Mouse (Mus musculus): ENCODE measurements around the gene Mok. TPM values are rescaled to one million over a fixed set of nuclear protein-coding genes. Genes with fewer than 3 reads are reported as not detected.

The Mok gene
- polyA plus RNA-seq, 1 experiment = 0.35 TPM

DNA sequence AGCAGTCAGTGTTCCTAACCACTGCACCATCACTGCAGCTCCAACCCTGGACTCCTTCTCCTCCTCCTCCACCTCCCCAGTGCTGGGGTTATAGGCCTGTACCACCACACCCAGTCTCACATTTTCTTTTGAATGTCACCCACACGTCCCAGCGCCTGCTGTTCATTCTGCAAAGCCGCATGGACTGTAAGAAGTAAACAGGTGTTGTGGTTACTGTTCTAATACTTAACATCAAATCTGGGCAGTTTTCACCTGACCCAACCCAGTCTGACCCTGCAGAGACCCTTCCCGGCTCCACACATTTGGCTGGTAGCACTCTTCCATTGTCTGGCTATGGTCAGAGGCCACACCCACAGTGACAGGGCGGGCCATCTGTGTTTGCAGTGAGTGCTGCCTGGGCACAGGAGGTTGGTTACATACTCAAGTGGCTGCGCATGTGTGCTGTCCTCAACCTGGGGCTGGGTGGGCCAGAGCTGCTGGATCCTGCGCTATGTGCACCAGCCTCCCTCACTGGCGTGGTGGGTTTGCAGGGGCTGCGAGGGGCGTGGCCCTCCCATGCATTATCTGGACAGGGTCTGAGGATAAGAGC is 38.8 kb downstream of the Mok start:
- Histone ChIP-seq H3K27me3 (ENCODE audit: control insufficient read depth, insufficient read depth, low read length) (no peaks in the 10 kb centered on the region), H3K27ac (ENCODE audit: insufficient read depth, low read length) (no peak overlapping the region), H3K36me3 (ENCODE audit: control insufficient read depth, insufficient read depth, low read length) (0 out of 2 replicates have a peak, but pooled peaks cover 1% of the 10 kb centered on the region), H3K4me3 (ENCODE audit: extremely low read depth, insufficient read depth, insufficient read length) (no peak overlapping the region), H3K4me1 (ENCODE audit: control insufficient read depth, insufficient read depth, insufficient read length) (no peaks in the 10 kb centered on the region)
- TF ChIP-seq POLR2A (IDR thresholded peaks at IDR 0.05; ENCODE audit: low read depth, low read length) = no peak
- no peak for TF ChIP-seq CTCF (IDR thresholded peaks at IDR 0.05; ENCODE audit: extremely low read depth, insufficient read depth, insufficient read length, insufficient replicate concordance)
- no peak for DNase-seq (ENCODE audit: low read depth in 1 of 2, low spot score in 2 of 2)
- WGBS = 91% methylated on average over 10 of the region's 10 CpGs

DNA sequence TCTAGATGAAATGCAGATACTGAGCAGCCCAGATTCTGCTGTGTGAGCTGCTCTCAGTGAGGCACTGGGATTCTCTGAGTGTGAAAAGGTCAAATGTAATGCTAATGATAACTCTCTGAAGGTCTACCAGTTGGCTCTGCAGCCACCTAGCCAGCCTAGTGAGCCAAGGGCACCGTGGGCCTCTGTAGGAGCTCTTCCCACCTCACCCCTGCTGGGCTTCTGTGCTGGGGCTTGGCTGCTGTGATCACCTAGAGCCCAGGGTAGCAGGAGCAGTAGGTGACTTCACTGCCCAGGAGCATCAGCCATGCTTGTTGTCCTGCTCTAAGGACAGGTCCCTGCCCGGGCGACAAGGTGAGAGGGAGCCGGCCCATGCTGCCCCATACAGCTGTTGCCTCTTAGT is 41.5 kb downstream of the Mok start:
- no peak overlapping the region for H3K27ac ChIP-seq (ENCODE audit: insufficient read depth, low read length)
- no peak for DNase-seq (ENCODE audit: low read depth in 1 of 2, low spot score in 2 of 2)
- 94% methylated on average over 4 of the region's 4 CpGs for WGBS
- H3K27me3 ChIP-seq (ENCODE audit: control insufficient read depth, insufficient read depth, low read length) = no peaks in the 10 kb centered on the region
- H3K4me3 ChIP-seq (ENCODE audit: extremely low read depth, insufficient read depth, insufficient read length) = no peak overlapping the region
- H3K36me3 ChIP-seq (ENCODE audit: control insufficient read depth, insufficient read depth, low read length) = 0 out of 2 replicates have a peak, but pooled peaks cover under 1% of the 10 kb centered on the region
- TF ChIP-seq POLR2A (IDR thresholded peaks at IDR 0.05; ENCODE audit: low read depth, low read length) (no peak), CTCF (IDR thresholded peaks at IDR 0.05; ENCODE audit: extremely low read depth, insufficient read depth, insufficient read length, insufficient replicate concordance) (no peak)
- H3K4me1 ChIP-seq (ENCODE audit: control insufficient read depth, insufficient read depth, insufficient read length) = no peaks in the 10 kb centered on the region

DNA sequence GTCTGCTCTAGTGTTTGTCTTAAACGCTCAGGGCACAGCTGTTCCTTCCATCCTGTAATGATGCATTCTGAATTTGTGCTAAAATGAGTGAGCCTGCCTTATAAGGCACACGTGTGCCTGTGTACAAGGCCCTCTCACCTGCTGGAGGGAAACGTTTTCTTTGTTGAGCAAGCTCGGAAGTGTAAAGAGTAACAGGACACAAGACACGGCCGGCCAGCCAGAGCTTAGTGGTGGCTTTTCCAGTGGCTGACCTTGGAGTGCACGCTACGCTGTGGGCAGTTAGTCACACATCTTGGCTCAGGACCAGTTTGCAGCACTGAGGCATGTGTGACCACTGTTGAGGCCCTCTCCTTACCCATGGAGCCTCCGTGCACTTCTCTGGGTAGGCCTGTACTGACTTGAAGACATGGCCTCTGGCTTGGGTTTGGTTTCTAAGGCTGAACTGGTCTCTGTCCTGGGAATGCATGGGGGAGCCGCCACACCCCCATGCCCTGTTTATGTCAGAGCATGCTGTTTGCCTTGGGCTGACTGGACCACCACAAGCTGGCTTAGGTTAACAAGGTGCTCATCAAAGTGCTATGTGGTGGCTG is 42.8 kb downstream of the Mok start:
- 92% methylated on average over 10 of the region's 10 CpGs for WGBS
- no peak for TF ChIP-seq CTCF (IDR thresholded peaks at IDR 0.05; ENCODE audit: extremely low read depth, insufficient read depth, insufficient read length, insufficient replicate concordance)
- TF ChIP-seq POLR2A (IDR thresholded peaks at IDR 0.05; ENCODE audit: low read depth, low read length) = no peak
- H3K36me3 ChIP-seq (ENCODE audit: control insufficient read depth, insufficient read depth, low read length) = peaks cover 2% of the 10 kb centered on the region; the same call in 1 of the 2 replicates

DNA sequence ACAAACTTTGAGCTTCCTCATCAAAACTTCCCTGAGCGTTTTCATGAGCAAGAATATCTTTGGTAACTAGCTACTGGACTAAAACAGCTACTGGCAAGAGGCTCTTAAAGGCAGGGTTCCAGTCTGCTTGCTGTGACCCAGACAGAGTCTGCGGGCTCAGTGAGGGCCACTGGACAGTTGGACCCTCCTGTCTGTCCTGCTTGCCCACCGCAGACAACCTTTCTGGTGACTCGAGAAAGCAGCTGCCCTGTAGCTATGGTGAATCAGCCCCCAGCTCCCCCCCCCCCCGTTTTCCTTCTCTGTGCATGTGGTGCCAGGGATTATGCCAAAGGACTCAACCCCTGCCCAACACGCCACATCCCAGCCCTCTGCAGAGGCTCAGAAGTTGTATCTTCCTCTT is 43.5 kb downstream of the Mok start:
- TF ChIP-seq POLR2A (IDR thresholded peaks at IDR 0.05; ENCODE audit: low read depth, low read length) (no peak), CTCF (IDR thresholded peaks at IDR 0.05; ENCODE audit: extremely low read depth, insufficient read depth, insufficient read length, insufficient replicate concordance) (no peak)
- DNase-seq (ENCODE audit: low read depth in 1 of 2, low spot score in 2 of 2) = no peak
- Histone ChIP-seq H3K4me3 (ENCODE audit: extremely low read depth, insufficient read depth, insufficient read length) (no peak overlapping the region), H3K27ac (ENCODE audit: insufficient read depth, low read length) (no peak overlapping the region), H3K4me1 (ENCODE audit: control insufficient read depth, insufficient read depth, insufficient read length) (no peaks in the 10 kb centered on the region), H3K36me3 (ENCODE audit: control insufficient read depth, insufficient read depth, low read length) (peaks cover 2% of the 10 kb centered on the region; the same call in 1 of the 2 replicates), H3K27me3 (ENCODE audit: control insufficient read depth, insufficient read depth, low read length) (no peaks in the 10 kb centered on the region)
- 87% methylated on average over 6 of the region's 6 CpGs for WGBS

More for the DNA sequence above, 42.8 kb downstream of the Mok start:
- Histone ChIP-seq H3K4me1 (ENCODE audit: control insufficient read depth, insufficient read depth, insufficient read length) (no peaks in the 10 kb centered on the region), H3K27ac (ENCODE audit: insufficient read depth, low read length) (no peak overlapping the region), H3K4me3 (ENCODE audit: extremely low read depth, insufficient read depth, insufficient read length) (no peak overlapping the region), H3K27me3 (ENCODE audit: control insufficient read depth, insufficient read depth, low read length) (no peaks in the 10 kb centered on the region)
- DNase-seq (ENCODE audit: low read depth in 1 of 2, low spot score in 2 of 2) = no peak

DNA sequence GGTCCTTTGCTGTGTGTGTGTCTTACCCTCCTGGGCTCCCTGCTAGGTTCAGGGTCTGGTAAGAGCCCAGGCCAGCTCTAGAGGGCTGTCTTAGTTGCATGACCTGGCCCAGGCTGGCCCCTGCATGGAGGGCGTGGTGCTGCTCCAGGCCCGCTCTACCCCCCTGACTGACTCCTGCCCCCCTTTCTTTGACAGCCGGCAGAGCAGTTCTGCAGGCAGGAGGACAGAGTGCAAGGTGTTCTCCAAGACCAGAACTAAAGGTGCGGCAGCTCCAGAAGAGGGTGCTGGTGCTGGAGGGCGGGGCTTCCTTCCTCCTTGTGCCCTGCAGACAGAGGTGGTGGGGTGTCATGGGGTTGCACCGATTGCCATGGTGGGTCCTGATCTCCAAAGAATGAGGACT is 44.0 kb downstream of the Mok start:
- Histone ChIP-seq H3K36me3 (ENCODE audit: control insufficient read depth, insufficient read depth, low read length) (peaks cover 2% of the 10 kb centered on the region; the same call in 1 of the 2 replicates), H3K27me3 (ENCODE audit: control insufficient read depth, insufficient read depth, low read length) (no peaks in the 10 kb centered on the region), H3K4me1 (ENCODE audit: control insufficient read depth, insufficient read depth, insufficient read length) (no peaks in the 10 kb centered on the region), H3K27ac (ENCODE audit: insufficient read depth, low read length) (no peak overlapping the region), H3K4me3 (ENCODE audit: extremely low read depth, insufficient read depth, insufficient read length) (no peak overlapping the region)
- no peak for TF ChIP-seq CTCF (IDR thresholded peaks at IDR 0.05; ENCODE audit: extremely low read depth, insufficient read depth, insufficient read length, insufficient replicate concordance)
- no peak for TF ChIP-seq POLR2A (IDR thresholded peaks at IDR 0.05; ENCODE audit: low read depth, low read length)
- no peak for DNase-seq (ENCODE audit: low read depth in 1 of 2, low spot score in 2 of 2)
- WGBS = 76% methylated on average over 6 of the region's 6 CpGs

DNA sequence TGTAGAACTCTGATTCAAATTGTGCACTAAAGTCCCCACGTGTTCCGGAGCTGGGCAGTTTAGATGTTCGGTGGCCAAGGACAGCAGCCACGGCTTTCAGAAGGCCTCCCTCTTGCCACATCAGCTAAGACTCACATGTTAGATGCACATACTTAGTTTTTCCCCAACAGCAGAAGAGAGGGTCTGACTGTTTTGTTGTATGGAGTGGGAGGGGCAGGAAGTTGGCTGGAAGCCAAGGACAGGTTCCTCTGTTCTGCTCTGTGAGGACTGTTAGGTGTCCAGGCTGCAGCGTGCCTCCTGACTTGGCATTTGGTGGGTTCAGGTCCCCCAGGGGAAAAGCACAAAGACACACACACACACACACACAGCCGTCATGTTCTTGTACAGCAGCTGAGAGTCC is 45.7 kb downstream of the Mok start:
- peaks cover 2% of the 10 kb centered on the region for H3K36me3 ChIP-seq (ENCODE audit: control insufficient read depth, insufficient read depth, low read length)
- H3K4me1 ChIP-seq (ENCODE audit: control insufficient read depth, insufficient read depth, insufficient read length) = no peaks in the 10 kb centered on the region
- TF ChIP-seq POLR2A (IDR thresholded peaks at IDR 0.05; ENCODE audit: low read depth, low read length) = no peak
- no peak for TF ChIP-seq CTCF (IDR thresholded peaks at IDR 0.05; ENCODE audit: extremely low read depth, insufficient read depth, insufficient read length, insufficient replicate concordance)
- no peak overlapping the region for H3K4me3 ChIP-seq (ENCODE audit: extremely low read depth, insufficient read depth, insufficient read length)
- WGBS = 67% methylated on average over 6 of the region's 6 CpGs
- no peak overlapping the region for H3K27ac ChIP-seq (ENCODE audit: insufficient read depth, low read length)
- H3K27me3 ChIP-seq (ENCODE audit: control insufficient read depth, insufficient read depth, low read length) = no peaks in the 10 kb centered on the region
- no peak for DNase-seq (ENCODE audit: low read depth in 1 of 2, low spot score in 2 of 2)

DNA sequence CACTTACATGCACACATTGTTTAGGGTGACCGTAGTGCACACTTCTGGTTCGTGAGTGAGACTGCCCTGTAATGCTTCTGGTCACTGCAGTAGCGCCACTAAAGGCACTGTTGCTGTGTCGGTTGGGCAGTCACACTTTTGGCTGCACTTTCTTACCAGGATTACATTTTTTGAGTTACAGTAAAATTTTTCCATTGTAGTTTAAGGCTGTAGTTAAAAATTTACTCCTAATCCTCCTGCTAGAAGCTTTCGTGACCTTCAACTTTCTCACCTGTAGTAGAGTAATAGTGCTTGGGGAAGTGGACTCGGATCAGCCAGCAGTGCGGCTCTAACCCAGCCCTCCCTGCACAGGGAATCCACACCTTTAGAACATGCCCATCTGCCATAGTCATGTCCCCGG is 49.7 kb downstream of the Mok start:
- H3K36me3 ChIP-seq (ENCODE audit: control insufficient read depth, insufficient read depth, low read length) = peaks cover 4% of the 10 kb centered on the region
- no peaks in the 10 kb centered on the region for H3K4me1 ChIP-seq (ENCODE audit: control insufficient read depth, insufficient read depth, insufficient read length)
- no peak for DNase-seq (ENCODE audit: low read depth in 1 of 2, low spot score in 2 of 2)
- no peak for TF ChIP-seq CTCF (IDR thresholded peaks at IDR 0.05; ENCODE audit: extremely low read depth, insufficient read depth, insufficient read length, insufficient replicate concordance)
- no peak for TF ChIP-seq POLR2A (IDR thresholded peaks at IDR 0.05; ENCODE audit: low read depth, low read length)
- no peak overlapping the region for H3K27ac ChIP-seq (ENCODE audit: insufficient read depth, low read length)
- 95% methylated on average over 8 of the region's 8 CpGs for WGBS
- H3K4me3 ChIP-seq (ENCODE audit: extremely low read depth, insufficient read depth, insufficient read length) = no peak overlapping the region
- H3K27me3 ChIP-seq (ENCODE audit: control insufficient read depth, insufficient read depth, low read length) = no peaks in the 10 kb centered on the region

Measured in spleen, adult 2 months (tissue).